Mouse (Mus musculus) lung, adult 2 months (tissue): Measurements from ENCODE around the gene Iqcf3. TPM values are rescaled to one million over a fixed set of nuclear protein-coding genes. Genes with fewer than 3 reads are reported as not detected.

Experiments used
- DNase-seq: peaks from one replicate; pipeline ENCODE4 v3.0.0; 2022
- H3K4me1 ChIP-seq: fragments of 200-500 bp; 2 replicates; pipeline ENCODE4 v1.6.1; 2011; ENCODE audit warnings: low read length; ENCODE audit not compliant: control insufficient read depth, insufficient read depth
- H3K4me3 ChIP-seq: fragments of 200-500 bp; replicated peaks from 2 replicates; pipeline ENCODE3; 2011; ENCODE audit warnings: low read depth, mild to moderate bottlenecking, control low read depth, low read length; ENCODE audit errors: extremely low read depth
- CTCF ChIP-seq: fragments of 200-500 bp; IDR thresholded peaks from 2 replicates; pipeline ENCODE4 v1.5.1; 2011; ENCODE audit warnings: mild to moderate bottlenecking, low read length, control low read depth; ENCODE audit not compliant: insufficient read depth
- POLR2A ChIP-seq: fragments of 200-500 bp; IDR thresholded peaks from 2 replicates; pipeline ENCODE4 v1.6.1; 2011; ENCODE audit warnings: low read depth, mild to moderate bottlenecking, control low read depth, low read length, borderline replicate concordance; ENCODE audit errors: extremely low read depth
- WGBS: fragments of 180-500 bp; shearing (Covaris S2); methylation state at CpG from one replicate; pipeline ENCODE4 v1.1.7; 2018; 5-methylcytosine and 5-hydroxymethylcytosine counted together
- polyA plus RNA-seq: library from polyadenylated mRNA; depleted of rRNA; stranded (reverse); fragments of >200 nt; gene quantifications from 2 replicates; pipeline ENCODE4 v1.2.3, GENCODE M21; 2012

The Iqcf3 gene
- polyA plus RNA-seq, 1 experiment, result not detected

DNA sequence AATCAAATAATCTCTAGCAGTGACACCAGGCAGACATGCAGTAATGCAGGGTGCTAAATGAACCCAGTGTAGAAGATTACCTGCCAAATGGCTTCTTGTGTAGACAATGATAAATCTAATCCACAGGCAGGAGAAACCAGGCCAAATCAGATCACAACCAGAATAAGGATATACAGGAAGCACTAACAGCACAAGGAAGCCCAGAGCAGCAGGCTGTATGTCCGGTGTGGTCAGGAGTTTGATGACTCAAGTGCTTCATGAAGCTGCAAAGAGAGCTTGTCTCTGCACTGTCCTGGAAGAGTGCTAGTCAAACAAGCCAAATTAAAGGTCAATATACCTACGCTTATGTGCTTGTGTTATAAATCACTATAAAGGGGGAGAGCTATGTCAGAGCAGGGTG, 10.8 kb upstream of the Iqcf3 start:
- DNase-seq, result no peak
- WGBS, result 62% methylated on average over 2 of the region's 2 CpGs
- H3K4me3 ChIP-seq, result no peak overlapping the region
- no peak for TF ChIP-seq POLR2A
- TF ChIP-seq CTCF, result no peak
- no peaks in the 10 kb centered on the region for H3K4me1 ChIP-seq

DNA sequence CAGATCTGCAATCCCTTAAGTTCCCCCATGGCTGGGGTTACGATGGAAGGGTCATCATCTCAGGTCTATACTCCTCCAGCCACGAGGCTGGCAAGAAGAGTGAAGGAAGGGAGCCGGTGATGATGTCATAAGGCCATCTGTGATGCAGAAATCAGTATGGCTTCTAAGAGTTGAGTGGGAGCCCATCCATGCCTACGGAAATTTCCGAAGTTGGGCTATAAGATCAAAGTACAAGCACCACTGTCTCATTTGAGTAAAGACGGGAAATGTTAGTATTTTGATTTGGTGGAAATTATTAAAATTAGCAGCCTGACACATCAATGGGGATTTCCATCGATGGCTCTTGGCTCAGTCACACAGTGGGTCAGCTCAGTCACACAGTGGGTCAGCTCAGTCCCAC, 9.5 kb upstream of the Iqcf3 start, which contains the start of gene Iqcf4:
Gene Iqcf4, minus strand, starts transcription at position 101 of the 400 bp plus-strand sequence.
- TF ChIP-seq POLR2A (no peak), CTCF (no peak)
- DNase-seq, result no peak
- WGBS, result 84% methylated on average over 7 of the region's 7 CpGs
- Histone ChIP-seq H3K4me3 (no peak within 1 kb of the TSS), H3K4me1 (no peaks in the 10 kb centered on the region)

DNA sequence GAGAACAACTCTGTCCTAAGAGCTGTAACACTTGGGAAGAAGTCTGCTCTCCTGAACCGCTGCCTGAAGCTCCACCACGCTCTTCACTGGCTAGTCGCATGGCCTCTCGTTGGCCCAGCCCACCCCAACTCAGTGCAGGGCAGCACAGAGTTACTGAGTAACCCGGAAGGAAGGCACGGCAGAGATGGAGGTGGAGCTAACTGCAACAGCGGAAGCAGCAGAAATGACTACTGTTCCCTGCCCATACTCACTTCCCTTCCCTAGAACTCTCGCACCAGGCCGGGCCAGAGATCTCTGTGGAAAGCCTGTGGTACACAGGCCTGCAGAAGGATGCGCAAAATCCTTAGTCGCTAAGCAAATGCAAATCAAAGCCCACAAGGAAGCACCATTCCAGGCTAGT, 5.0 kb upstream of the Iqcf3 start:
- no peak for TF ChIP-seq POLR2A
- TF ChIP-seq CTCF, result no peak
- H3K4me1 ChIP-seq, result no peaks in the 10 kb centered on the region
- peak; percentile 4 for DNase-seq
- H3K4me3 ChIP-seq, result no peak overlapping the region
- WGBS, result 38% methylated on average over 11 of the region's 11 CpGs

DNA sequence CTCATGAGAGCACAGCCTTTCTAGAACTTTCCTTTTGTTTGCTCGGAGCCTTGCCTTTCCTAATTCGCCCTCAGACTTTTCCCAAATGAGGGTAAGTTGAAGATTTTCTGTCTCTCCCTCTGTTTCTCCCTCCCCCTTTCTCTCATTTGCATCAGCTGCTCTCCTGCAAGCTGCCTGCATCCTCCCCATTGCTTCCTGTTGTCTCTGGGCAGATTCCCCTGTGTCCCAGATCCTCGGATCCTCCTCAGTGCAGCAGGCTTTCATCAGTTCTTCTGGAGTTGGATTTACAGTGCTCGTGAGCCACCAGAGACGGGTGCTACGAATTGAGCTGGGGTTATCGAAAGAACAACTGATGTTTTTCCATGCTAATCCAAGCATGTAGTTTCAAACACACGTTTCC, 2.6 kb upstream of the Iqcf3 start:
- no peak overlapping the region for H3K4me3 ChIP-seq
- TF ChIP-seq POLR2A, result no peak
- DNase-seq, result no peak
- 79% methylated on average over 8 of the region's 8 CpGs for WGBS
- H3K4me1 ChIP-seq, result no peaks in the 10 kb centered on the region

DNA sequence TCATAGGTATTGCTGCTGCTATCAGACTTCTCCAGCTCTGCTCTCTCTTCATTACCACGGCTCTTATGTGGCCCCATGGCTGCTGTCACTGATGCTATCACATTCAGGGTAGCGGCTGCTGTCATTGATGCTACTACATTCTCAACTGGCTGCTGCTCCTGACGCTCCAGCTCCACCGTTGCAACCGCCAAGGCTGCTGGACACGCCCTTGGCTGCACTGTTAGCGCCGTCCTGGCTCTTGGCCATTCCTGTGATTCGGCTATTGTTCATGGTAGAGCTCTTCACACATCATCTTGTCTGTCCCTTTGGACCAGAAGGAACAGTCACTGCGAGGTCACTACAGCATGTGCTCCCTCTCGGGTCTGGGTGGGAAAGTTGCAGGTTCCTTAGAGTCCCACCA, 860 bp upstream of the Iqcf3 start:
- no peak for DNase-seq
- WGBS, result 83% methylated on average over 11 of the region's 11 CpGs
- Histone ChIP-seq H3K4me1 (no peaks in the 10 kb centered on the region), H3K4me3 (no peak overlapping the region)
- TF ChIP-seq CTCF (no peak), POLR2A (no peak)

DNA sequence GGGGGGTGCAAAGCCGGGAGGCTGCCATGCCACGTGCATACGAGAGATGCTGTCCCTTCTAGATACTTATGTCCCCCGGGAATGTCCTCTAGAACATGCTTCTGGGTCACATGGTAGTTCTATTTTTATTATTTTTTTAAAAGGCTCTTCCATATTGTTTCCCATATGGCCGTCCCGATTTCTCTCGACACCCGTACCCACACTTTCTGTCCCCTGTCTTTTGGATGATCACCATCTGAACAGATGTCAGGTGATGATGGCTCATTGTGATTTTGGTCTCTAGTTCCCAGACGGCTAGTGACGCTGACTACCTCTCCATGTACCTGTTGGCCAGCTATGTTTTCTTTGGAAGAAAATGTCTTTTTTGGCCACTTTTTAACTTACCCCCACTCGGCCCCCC, 26.5 kb downstream of the Iqcf3 start:
- H3K4me1 ChIP-seq, result no peaks in the 10 kb centered on the region
- H3K4me3 ChIP-seq, result no peak overlapping the region
- no peak for TF ChIP-seq POLR2A
- no peak for TF ChIP-seq CTCF
- DNase-seq, result no peak
- WGBS, result 89% methylated on average over 11 of the region's 11 CpGs

DNA sequence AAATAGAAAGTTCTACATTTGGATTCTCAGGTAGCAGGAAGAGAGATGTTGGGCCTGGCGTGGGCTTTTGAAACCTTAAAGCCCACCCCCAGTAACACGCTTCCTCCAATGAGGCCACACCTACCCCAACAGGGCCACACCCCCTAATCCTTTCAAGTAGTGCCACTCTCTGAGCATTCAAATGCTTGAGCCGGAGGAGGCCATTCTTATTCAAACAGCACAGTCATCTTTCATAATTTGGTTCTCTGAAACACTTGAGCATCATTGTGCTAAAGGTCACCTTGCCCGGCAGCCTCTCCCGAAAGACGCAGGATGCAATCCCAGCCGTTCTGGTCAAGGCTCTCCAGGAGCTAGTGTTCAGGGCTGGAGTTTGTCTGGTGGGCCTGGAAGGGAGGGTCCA, 27.1 kb downstream of the Iqcf3 start:
- WGBS, result 92% methylated on average over 7 of the region's 7 CpGs
- H3K4me3 ChIP-seq, result no peak overlapping the region
- no peak for TF ChIP-seq CTCF
- TF ChIP-seq POLR2A, result no peak
- H3K4me1 ChIP-seq, result no peaks in the 10 kb centered on the region
- DNase-seq, result no peak

DNA sequence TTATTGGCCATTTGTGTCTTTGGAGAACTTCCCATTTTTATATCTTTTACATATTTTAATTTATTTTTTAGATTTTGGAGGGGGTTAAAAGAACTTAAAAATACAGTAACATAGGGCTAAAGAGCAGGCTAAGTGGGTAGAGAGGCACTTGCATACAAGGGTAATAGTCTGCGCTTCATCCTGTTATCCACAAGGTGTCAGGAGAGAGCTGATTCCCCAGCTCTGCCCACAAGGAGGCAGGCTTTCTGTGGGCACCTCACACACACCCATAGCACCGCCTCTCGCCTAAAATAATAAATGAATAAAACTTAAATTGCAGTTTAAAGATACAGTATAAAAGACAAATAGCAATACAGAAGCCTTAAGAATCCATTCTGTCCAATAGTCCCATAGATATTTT, 29.6 kb downstream of the Iqcf3 start:
- peak; percentile 91 for TF ChIP-seq CTCF
- no peak for TF ChIP-seq POLR2A
- WGBS, result 15% methylated on average over 3 of the region's 3 CpGs
- DNase-seq, result no peak

DNA sequence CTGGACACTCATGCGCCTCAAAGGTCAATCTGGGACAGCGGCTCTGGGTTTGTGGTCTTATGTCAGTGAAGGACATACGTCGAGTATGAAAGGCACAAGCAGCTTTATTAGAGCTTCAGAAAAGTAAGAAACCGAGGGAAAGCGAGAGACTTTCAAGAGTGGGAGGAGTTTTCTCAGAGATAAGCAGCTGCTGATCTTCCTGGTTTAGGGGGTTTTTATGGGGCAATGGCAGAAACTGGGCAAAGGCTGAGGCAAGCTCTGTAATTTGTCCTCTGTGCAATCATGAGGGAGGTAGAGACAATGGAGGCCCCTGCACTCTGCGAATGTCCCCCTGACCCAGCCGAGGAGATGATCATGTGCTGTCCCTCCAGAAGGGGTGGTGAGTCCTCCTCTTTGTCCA, 41.5 kb downstream of the Iqcf3 start:
- Histone ChIP-seq H3K4me3 (no peak overlapping the region), H3K4me1 (no peaks in the 10 kb centered on the region)
- 61% methylated on average over 8 of the region's 8 CpGs for WGBS
- DNase-seq, result no peak
- TF ChIP-seq POLR2A, result no peak
- no peak for TF ChIP-seq CTCF

More for the DNA sequence above, 29.6 kb downstream of the Iqcf3 start:
- H3K4me1 ChIP-seq, result no peaks in the 10 kb centered on the region
- H3K4me3 ChIP-seq, result no peak overlapping the region

DNA sequence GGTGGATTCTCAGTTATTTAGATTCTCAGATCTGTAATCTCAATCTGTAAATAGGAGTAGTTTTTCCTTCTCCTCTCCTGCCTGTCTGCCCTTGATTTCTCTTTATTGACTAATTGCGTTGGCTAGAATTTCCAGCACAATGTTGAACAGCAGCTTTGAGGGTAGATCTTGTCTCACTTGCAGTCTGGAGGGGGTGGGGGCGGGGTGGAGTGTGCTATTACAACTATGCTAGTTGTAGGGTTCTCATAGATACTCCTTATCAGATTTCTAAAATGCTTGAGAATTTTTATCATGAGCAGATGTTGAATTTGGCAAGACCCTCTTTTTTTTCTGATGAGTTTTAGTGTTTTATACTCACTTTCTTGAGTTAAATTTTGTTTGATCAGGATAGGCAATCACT, 42.0 kb downstream of the Iqcf3 start:
- no peak overlapping the region for H3K4me3 ChIP-seq
- no peaks in the 10 kb centered on the region for H3K4me1 ChIP-seq
- 45% methylated on average over 2 of the region's 2 CpGs for WGBS
- no peak for DNase-seq
- TF ChIP-seq POLR2A (no peak), CTCF (no peak)
